Mouse (Mus musculus) embryonic fibroblast, embryonic 13.5 days (primary cell): ENCODE measurements around the gene Kpna2.

Source experiments
- CTCF ChIP-seq: IDR thresholded peaks from 2 replicates; pipeline ENCODE4 v1.5.1; 2011; ENCODE audit warnings: mild to moderate bottlenecking, control low read depth, low read length, moderate library complexity, borderline replicate concordance; ENCODE audit not compliant: insufficient read depth
- POLR2A ChIP-seq: IDR thresholded peaks from 2 replicates; pipeline ENCODE4 v1.6.1; 2011; ENCODE audit warnings: low read depth, mild to moderate bottlenecking, control low read depth, low read length, moderate library complexity

DNA sequence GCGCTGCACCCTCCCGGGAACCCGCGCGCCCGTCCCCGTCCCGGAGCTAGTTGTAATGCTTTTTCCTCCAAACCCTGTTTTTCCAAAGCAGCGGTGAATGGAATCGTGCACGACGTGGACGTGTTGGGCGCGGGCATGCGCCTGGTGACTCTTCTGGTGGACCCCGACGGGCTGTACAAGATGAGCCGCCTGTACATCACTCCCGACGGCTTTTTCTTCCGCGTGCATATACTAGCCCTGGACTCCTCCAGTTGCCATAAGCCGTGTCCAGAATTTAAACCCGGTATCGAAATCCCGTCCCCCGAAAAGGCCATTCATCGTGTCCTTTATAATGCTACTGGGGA is 28.9 kb upstream of the Kpna2 start:
- TF ChIP-seq CTCF = no peak
- TF ChIP-seq POLR2A = no peak
